Mouse (Mus musculus): ENCODE data around the gene Ankrd24.

DNA sequence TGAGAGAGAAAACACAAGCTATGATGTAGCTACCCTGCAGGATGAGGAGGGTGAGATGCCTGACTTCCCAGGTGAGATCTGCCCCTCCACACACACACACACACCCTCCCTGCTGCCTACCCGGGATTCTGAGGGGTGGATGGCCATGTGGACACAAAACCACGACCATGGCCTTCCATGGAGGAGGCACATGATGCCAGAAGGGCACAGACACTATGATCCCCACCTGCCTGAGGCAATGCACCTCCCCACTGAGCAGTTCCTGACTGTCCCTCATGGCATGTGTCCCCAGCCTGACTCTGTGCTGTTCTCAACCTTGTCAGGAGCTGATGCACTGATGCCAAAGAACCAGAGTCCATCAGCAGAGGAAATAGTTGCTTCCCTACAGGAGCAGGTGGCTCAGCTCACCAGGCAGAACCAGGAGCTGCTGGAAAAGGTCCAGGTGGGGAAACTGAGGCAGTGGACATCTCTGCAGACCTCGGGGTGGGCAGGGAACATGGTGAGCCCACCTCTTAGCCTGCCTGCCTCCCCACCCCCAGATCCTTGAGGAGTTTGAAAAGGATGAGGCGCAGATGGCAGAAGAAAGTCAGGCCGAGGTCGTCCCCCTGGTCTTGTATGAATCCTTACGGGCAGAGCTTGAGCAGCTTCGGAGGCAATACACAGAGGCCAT is 13.8 kb downstream of the Ankrd24 start:
- TF ChIP-seq POLR2A (IDR thresholded peaks at IDR 0.05; ENCODE audit: low read depth, low read length): no peak
- no peak for TF ChIP-seq CTCF (IDR thresholded peaks at IDR 0.05; ENCODE audit: extremely low read depth, insufficient read depth, insufficient read length, insufficient replicate concordance)

Measured in spleen, adult 2 months (tissue).